Mouse (Mus musculus): ENCODE results near the gene Scd2.

GRCm38 (mm10) chr19:44310814-44311213 lies 17.3 kb downstream of the Scd2 start:
- TF ChIP-seq CTCF (IDR thresholded peaks at IDR 0.05; ENCODE audit: low read depth) (no peak), EP300 (optimal IDR thresholded peaks at IDR 0.05) (no peak)
